Mouse (Mus musculus): ENCODE measurements around the gene Camta1.
A peak's percentile ranks its signal among the peaks of the same experiment; 100 is the strongest.

DNA sequence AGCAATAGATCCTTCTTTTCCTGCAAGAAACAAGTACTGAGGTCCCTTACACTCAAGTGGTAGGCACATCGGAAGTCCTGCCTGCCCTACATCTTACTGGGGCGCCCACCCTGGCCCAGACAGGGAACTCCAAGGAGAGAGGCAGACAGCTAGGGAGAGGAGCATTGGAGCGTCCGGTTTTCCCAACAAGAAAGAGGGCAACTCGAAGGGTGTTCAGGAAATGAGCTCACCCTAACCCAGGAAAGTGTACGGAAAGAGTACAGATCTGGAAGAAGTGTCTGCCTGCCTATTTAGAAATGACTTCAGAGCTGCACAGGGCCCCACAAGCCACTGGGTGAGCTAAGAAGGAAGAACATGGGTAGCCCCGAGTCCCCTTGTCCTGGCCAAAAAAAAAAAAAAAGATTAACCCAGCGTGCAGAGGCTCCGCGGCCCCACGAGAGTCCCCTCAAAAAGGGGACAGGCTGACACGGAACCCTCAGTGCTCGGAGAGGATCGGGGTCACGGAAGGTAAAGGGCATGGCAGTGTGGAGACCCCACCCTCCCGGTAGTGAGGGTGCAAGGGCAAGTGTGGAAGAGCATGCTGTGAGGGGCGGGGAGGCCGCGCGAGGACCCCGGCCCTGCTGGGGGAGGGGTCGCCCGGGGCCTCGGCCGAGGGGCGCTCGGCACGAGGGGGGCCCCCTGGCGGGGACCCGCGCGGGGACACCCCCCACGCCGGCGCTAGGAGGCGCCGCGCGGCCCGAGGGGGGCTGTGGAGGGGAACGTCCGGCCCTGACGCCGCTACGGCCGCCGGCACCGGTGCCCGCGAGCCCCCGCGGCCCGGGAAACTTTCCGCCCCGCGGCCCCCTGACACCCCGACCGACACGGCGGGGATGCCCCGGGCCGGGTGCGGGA, 990 bp downstream of the Camta1 start:
- TF ChIP-seq CTCF (IDR thresholded peaks at IDR 0.05; ENCODE audit: low read depth, low read length) (peak; percentile 31; the same call in 1 of the 2 replicates), POLR2A (IDR thresholded peaks at IDR 0.05; ENCODE audit: borderline replicate concordance, low read depth, low read length) (no peak)

Data from bone marrow macrophage, adult 2 months (primary cell).